ENCODE assay signal across 18 mouse cellular contexts in genomic region chr14:86308949-86309543, GRCm38 (mm10).
DNase-seq lines count a peak whose midpoint lies in the region; ATAC-seq and TF ChIP-seq lines count a peak whose summit lies in the region.
"Had no signal": no experiment of that assay in that cellular context is flagged by ENCODE, and none has a peak within 500 bp of the region (broad histone marks: within the 10 kb centered on the region; RNA-seq: fewer than 3 reads in every experiment).

No protein-coding gene starts in this region.

- no peak overlapping the region for H3K4me3 ChIP-seq in embryonic facial prominence, embryonic 14.5 days (ENCODE audit: low read depth, low read length)
- no peak overlapping the region for H3K4me3 ChIP-seq in embryonic facial prominence, embryonic 10.5 days
- H3K4me3 ChIP-seq in heart, postnatal 0 days (ENCODE audit: low read depth, low read length), result no peak overlapping the region
- H3K4me3 ChIP-seq in liver, embryonic 11.5 days (ENCODE audit: low read depth, low read length), result no peak overlapping the region
- no peak overlapping the region for H3K4me3 ChIP-seq in liver, embryonic 16.5 days (ENCODE audit: low read depth, low read length)
- H3K4me3 ChIP-seq: forebrain, embryonic 12.5 days; hindbrain, embryonic 12.5 days; limb, embryonic 10.5 days; midbrain, embryonic 12.5 days had no signal

- H3K36me3 ChIP-seq in embryonic facial prominence, embryonic 14.5 days (ENCODE audit: control insufficient read depth, insufficient read depth, low read length), result no peaks in the 10 kb centered on the region
- H3K36me3 ChIP-seq in embryonic facial prominence, embryonic 10.5 days (replicated peaks), result no peaks in the 10 kb centered on the region
- H3K36me3 ChIP-seq in heart, postnatal 0 days (replicated peaks; ENCODE audit: control insufficient read depth, insufficient read depth, low read length), result no peaks in the 10 kb centered on the region
- H3K36me3 ChIP-seq in liver, embryonic 11.5 days (ENCODE audit: control insufficient read depth, insufficient read depth, low read length), result no peaks in the 10 kb centered on the region
- no peaks in the 10 kb centered on the region for H3K36me3 ChIP-seq in liver, embryonic 16.5 days (ENCODE audit: control insufficient read depth, insufficient read depth)
- H3K36me3 ChIP-seq: forebrain, embryonic 12.5 days; hindbrain, embryonic 12.5 days; limb, embryonic 10.5 days; midbrain, embryonic 12.5 days had no signal

- WGBS in embryonic facial prominence, embryonic 14.5 days, result 62% methylated on average over 7 of the region's 7 CpGs
- WGBS in embryonic facial prominence, embryonic 10.5 days, result 66% methylated on average over 7 of the region's 7 CpGs
- 53% methylated on average over 7 of the region's 7 CpGs for WGBS in heart, postnatal 0 days
- whole genome bisulfite sequencing in liver, embryonic 11.5 days, result 54% methylated on average over 7 of the region's 7 CpGs
- whole genome bisulfite sequencing in liver, embryonic 16.5 days (ENCODE audit: insufficient replicate concordance), result 38% methylated on average over 7 of the region's 7 CpGs

- H3K9me3 ChIP-seq in embryonic facial prominence, embryonic 14.5 days (ENCODE audit: control insufficient read depth, low read length), result no peaks in the 10 kb centered on the region
- no peaks in the 10 kb centered on the region for H3K9me3 ChIP-seq in embryonic facial prominence, embryonic 10.5 days
- H3K9me3 ChIP-seq in heart, postnatal 0 days (replicated peaks; ENCODE audit: control insufficient read depth, low read length), result no peaks in the 10 kb centered on the region
- no peaks in the 10 kb centered on the region for H3K9me3 ChIP-seq in liver, embryonic 11.5 days (ENCODE audit: control insufficient read depth, low read length)
- H3K9me3 ChIP-seq in liver, embryonic 16.5 days (replicated peaks; ENCODE audit: control insufficient read depth, low read length), result no peaks in the 10 kb centered on the region
- H3K9me3 ChIP-seq: forebrain, embryonic 12.5 days; hindbrain, embryonic 12.5 days; limb, embryonic 10.5 days; midbrain, embryonic 12.5 days had no signal

- no peak overlapping the region for H3K9ac ChIP-seq in embryonic facial prominence, embryonic 14.5 days (ENCODE audit: low read depth, low read length)
- H3K9ac ChIP-seq in heart, postnatal 0 days (replicated peaks; ENCODE audit: low read depth, low read length), result no peak overlapping the region
- no peak overlapping the region for H3K9ac ChIP-seq in liver, embryonic 11.5 days (ENCODE audit: low read depth, low read length)
- no peak overlapping the region for H3K9ac ChIP-seq in liver, embryonic 16.5 days (ENCODE audit: low read depth, low read length)
- H3K9ac ChIP-seq: forebrain, embryonic 12.5 days; hindbrain, embryonic 12.5 days; liver, embryonic 14.5 days; midbrain, embryonic 12.5 days had no signal

- TF ChIP-seq CTCF in heart, postnatal 0 days (IDR thresholded peaks at IDR 0.05; ENCODE audit: low read depth), result no peak

- 0 out of 2 replicates have a peak, but pooled peaks cover 3% of the 10 kb centered on the region for H3K4me1 ChIP-seq in embryonic facial prominence, embryonic 14.5 days (ENCODE audit: control insufficient read depth, insufficient read depth, low read length)
- no peaks in the 10 kb centered on the region for H3K4me1 ChIP-seq in embryonic facial prominence, embryonic 10.5 days
- no peaks in the 10 kb centered on the region for H3K4me1 ChIP-seq in heart, postnatal 0 days (ENCODE audit: control insufficient read depth, insufficient read depth)
- H3K4me1 ChIP-seq in liver, embryonic 11.5 days (replicated peaks; ENCODE audit: control insufficient read depth, insufficient read depth, low read length), result no peaks in the 10 kb centered on the region
- H3K4me1 ChIP-seq in liver, embryonic 16.5 days (ENCODE audit: control insufficient read depth, low read depth, low read length), result no peaks in the 10 kb centered on the region
- H3K4me1 ChIP-seq: forebrain, embryonic 12.5 days; hindbrain, embryonic 12.5 days; limb, embryonic 10.5 days; midbrain, embryonic 12.5 days had no signal

- no peak overlapping the region for H3K27ac ChIP-seq in embryonic facial prominence, embryonic 14.5 days (replicated peaks; ENCODE audit: low read depth, low read length)
- no peak overlapping the region for H3K27ac ChIP-seq in embryonic facial prominence, embryonic 10.5 days (replicated peaks)
- H3K27ac ChIP-seq in heart, postnatal 0 days (ENCODE audit: low read depth), result peak overlapping the region; percentile 50
- H3K27ac ChIP-seq in liver, embryonic 11.5 days (ENCODE audit: low read depth, low read length), result no peak overlapping the region
- H3K27ac ChIP-seq in liver, embryonic 16.5 days (ENCODE audit: low read length), result no peak overlapping the region
- H3K27ac ChIP-seq: forebrain, embryonic 12.5 days; hindbrain, embryonic 12.5 days; limb, embryonic 10.5 days; liver, embryonic 14.5 days; midbrain, embryonic 12.5 days; stomach, postnatal 0 days had no signal

- ATAC-seq in embryonic facial prominence, embryonic 14.5 days (ENCODE audit: low read depth), result no peak
- ATAC-seq in heart, postnatal 0 days (ENCODE audit: insufficient read depth, low read depth), result peak; percentile 60
- ATAC-seq in liver, embryonic 11.5 days (replicated peaks; ENCODE audit: low FRiP score), result 0 out of 2 replicates have a peak, but pooled peaks have one; percentile 36
- ATAC-seq in liver, embryonic 16.5 days (ENCODE audit: low read depth), result peak; percentile 48; the same call in 1 of the 2 replicates

- peak; percentile 71 for TF ChIP-seq EP300 in heart, postnatal 0 days (IDR thresholded peaks at IDR 0.05; ENCODE audit: low read depth)

- H3K27me3 ChIP-seq in embryonic facial prominence, embryonic 14.5 days (replicated peaks; ENCODE audit: control insufficient read depth, insufficient read depth, low read length), result no peaks in the 10 kb centered on the region
- no peaks in the 10 kb centered on the region for H3K27me3 ChIP-seq in embryonic facial prominence, embryonic 10.5 days (replicated peaks; ENCODE audit: low read depth, poor library complexity, severe bottlenecking)
- no peaks in the 10 kb centered on the region for H3K27me3 ChIP-seq in heart, postnatal 0 days (ENCODE audit: control insufficient read depth, insufficient read depth, low read length)
- no peaks in the 10 kb centered on the region for H3K27me3 ChIP-seq in liver, embryonic 11.5 days (replicated peaks; ENCODE audit: control insufficient read depth, insufficient read depth, low read length)
- H3K27me3 ChIP-seq in liver, embryonic 16.5 days (ENCODE audit: control insufficient read depth, insufficient read depth, low read depth, low read length), result no peaks in the 10 kb centered on the region
- H3K27me3 ChIP-seq: forebrain, embryonic 12.5 days; hindbrain, embryonic 12.5 days; midbrain, embryonic 12.5 days had no signal

- H3K4me2 ChIP-seq in embryonic facial prominence, embryonic 14.5 days (ENCODE audit: low read depth, low read length), result no peak overlapping the region
- no peak overlapping the region for H3K4me2 ChIP-seq in heart, postnatal 0 days (ENCODE audit: low read depth, low read length)
- no peak overlapping the region for H3K4me2 ChIP-seq in liver, embryonic 11.5 days
- H3K4me2 ChIP-seq in liver, embryonic 16.5 days (ENCODE audit: low read depth, low read length), result no peak overlapping the region
- H3K4me2 ChIP-seq: forebrain, embryonic 12.5 days; hindbrain, embryonic 12.5 days; midbrain, embryonic 12.5 days had no signal

- DNase-seq in embryonic facial prominence, embryonic 14.5 days (ENCODE audit: low spot score), result peak; percentile 20
- DNase-seq in embryonic facial prominence, embryonic 10.5 days (ENCODE audit: low spot score), result no peak
- no peak for DNase-seq in heart, postnatal 0 days (ENCODE audit: low spot score)
- no peak for DNase-seq in heart, postnatal 4 days
- DNase-seq in liver, embryonic 11.5 days (ENCODE audit: low spot score), result no peak
- DNase-seq in liver, result no peak
- DNase-seq in spleen, adult 12 weeks (ENCODE audit: low spot score), result no peak
- DNase-seq: adrenal gland, adult 2 months; cerebellum, adult 8-10 months; gastrocnemius, postnatal 10 days; right cerebral cortex, postnatal 4 days had no signal
